Mouse (Mus musculus) ZHBTc4 (cell line): ENCODE data around the gene Disc1.

Experiments
- DNase-seq: peaks from one replicate; pipeline ENCODE4 v3.0.0-alpha.2; 2011; ENCODE audit warnings: low read depth, low spot score

Gene Disc1

GRCm38 (mm10) chr8:125258806-125259500 lies 205.0 kb downstream of the Disc1 start:
- DNase-seq: no peak

- DNase-seq: no peak
Measured at GRCm38 (mm10) chr8:125268181-125268705, 214.2 kb downstream of the Disc1 start.

GRCm38 (mm10) chr8:125270292-125270691 lies 216.3 kb downstream of the Disc1 start:
- DNase-seq: no peak

GRCm38 (mm10) chr8:125271357-125271756 lies 217.4 kb downstream of the Disc1 start:
- DNase-seq: no peak

GRCm38 (mm10) chr8:125272089-125272866 lies 218.3 kb downstream of the Disc1 start:
- no peak for DNase-seq

- DNase-seq: no peak
Measured at GRCm38 (mm10) chr8:125277071-125277682, 223.2 kb downstream of the Disc1 start.

GRCm38 (mm10) chr8:125279156-125279555 lies 225.2 kb downstream of the Disc1 start:
- DNase-seq: no peak

- DNase-seq: no peak
Measured at GRCm38 (mm10) chr8:125279892-125280291, 225.9 kb downstream of the Disc1 start.

- no peak for DNase-seq
Measured at GRCm38 (mm10) chr8:125282531-125282930, 228.5 kb downstream of the Disc1 start.

GRCm38 (mm10) chr8:125283542-125283941 lies 229.5 kb downstream of the Disc1 start:
- no peak for DNase-seq

GRCm38 (mm10) chr8:125284875-125285274 lies 230.9 kb downstream of the Disc1 start:
- DNase-seq: no peak

GRCm38 (mm10) chr8:125285391-125285790 lies 231.4 kb downstream of the Disc1 start:
- no peak for DNase-seq

- DNase-seq: peak; percentile 57
Measured at GRCm38 (mm10) chr8:125285966-125286681, 232.1 kb downstream of the Disc1 start.

- no peak for DNase-seq
Measured at GRCm38 (mm10) chr8:125287311-125287710, 233.3 kb downstream of the Disc1 start.

GRCm38 (mm10) chr8:125287841-125288341 lies 233.9 kb downstream of the Disc1 start:
- DNase-seq: no peak

- DNase-seq: peak; percentile 70
Measured at GRCm38 (mm10) chr8:125291506-125291905, 237.5 kb downstream of the Disc1 start.

GRCm38 (mm10) chr8:125291932-125292717 lies 238.1 kb downstream of the Disc1 start:
- peak; percentile 68 for DNase-seq

GRCm38 (mm10) chr8:125292933-125293591 lies 239.1 kb downstream of the Disc1 start:
- DNase-seq: no peak

GRCm38 (mm10) chr8:125299248-125299647 lies 245.3 kb downstream of the Disc1 start:
- DNase-seq: no peak

GRCm38 (mm10) chr8:125301931-125302361 lies 248.0 kb downstream of the Disc1 start:
- no peak for DNase-seq
